In the genomic region with DNA sequence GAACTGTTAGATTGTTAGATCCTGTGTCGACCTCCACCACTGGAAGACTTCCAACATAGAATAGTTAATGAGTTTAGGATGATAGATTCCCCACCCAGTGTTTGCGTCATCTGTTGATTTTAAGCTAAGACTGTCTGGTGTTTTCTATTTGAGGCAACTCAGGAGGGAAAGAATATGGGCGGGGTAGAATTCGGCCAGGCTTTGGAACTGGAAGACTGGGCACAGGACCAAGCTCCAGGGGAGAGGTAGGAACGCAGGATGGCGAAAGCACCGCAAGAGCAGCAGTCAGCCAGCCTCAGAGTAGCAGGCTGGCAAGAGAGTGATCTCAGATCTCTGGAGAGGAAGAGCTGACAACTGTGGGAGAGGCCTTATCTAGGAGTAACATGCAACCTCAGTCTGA, we compare ENCODE assay signal across 16 mouse cellular contexts.
DNase-seq lines count a peak whose midpoint lies in the region; ATAC-seq and TF ChIP-seq lines count a peak whose summit lies in the region.
"Had no signal": no experiment of that assay in that cellular context is flagged by ENCODE, and none has a peak within 500 bp of the region (broad histone marks: within the 10 kb centered on the region; RNA-seq: fewer than 3 reads in every experiment).

No protein-coding gene starts in this region.

- H3K4me3 ChIP-seq in hindbrain, embryonic 16.5 days (ENCODE audit: low read length) = no peak overlapping the region
- H3K4me3 ChIP-seq in hindbrain, embryonic 11.5 days (ENCODE audit: low read depth, low read length) = no peak overlapping the region
- no peak overlapping the region for H3K4me3 ChIP-seq in heart, embryonic 10.5 days
- H3K4me3 ChIP-seq: heart, embryonic 12.5 days; hindbrain, embryonic 15.5 days; kidney, embryonic 15.5 days; lung, embryonic 15.5 days had no signal

- H3K9ac ChIP-seq in hindbrain, embryonic 16.5 days (ENCODE audit: low read depth, low read length) = no peak overlapping the region
- no peak overlapping the region for H3K9ac ChIP-seq in hindbrain, embryonic 11.5 days (ENCODE audit: low read depth, low read length)
- H3K9ac ChIP-seq: heart, embryonic 12.5 days; hindbrain, embryonic 15.5 days; kidney, embryonic 15.5 days; liver, embryonic 14.5 days; lung, embryonic 15.5 days had no signal

- POLR2A ChIA-PET in Patski (lab: Charles Lee) = no interaction called here

- 67% methylated on average over 7 of the region's 7 CpGs for WGBS in hindbrain, embryonic 16.5 days
- WGBS in hindbrain, embryonic 11.5 days = 88% methylated on average over 7 of the region's 7 CpGs
- WGBS in heart, embryonic 10.5 days = 90% methylated on average over 7 of the region's 7 CpGs

- H3K9me3 ChIP-seq in hindbrain, embryonic 16.5 days (ENCODE audit: control insufficient read depth, low read length) = no peaks in the 10 kb centered on the region
- no peaks in the 10 kb centered on the region for H3K9me3 ChIP-seq in hindbrain, embryonic 11.5 days (ENCODE audit: control insufficient read depth, low read length)
- no peaks in the 10 kb centered on the region for H3K9me3 ChIP-seq in heart, embryonic 10.5 days
- H3K9me3 ChIP-seq: heart, embryonic 12.5 days; hindbrain, embryonic 15.5 days; kidney, embryonic 15.5 days; lung, embryonic 15.5 days had no signal

- no peak for TF ChIP-seq CTCF in Patski (IDR thresholded peaks at IDR 0.05)

- peak; percentile 51 to 69 for DNase-seq in cerebellum, postnatal 25 days
- DNase-seq in cerebellum, adult 9-11 months = no peak
- DNase-seq in hindbrain, embryonic 11.5 days (ENCODE audit: low spot score) = no peak
- DNase-seq in 3T3-L1 (ENCODE audit: low read depth, low spot score) (peak; percentile 25), Patski (ENCODE audit: low read depth, low spot score) (peak; percentile 69)
- DNase-seq in heart, embryonic 10.5 days (ENCODE audit: low spot score) = no peak
- DNase-seq: lung, postnatal 4 days; thymus, postnatal 14 days had no signal

- peak; percentile 40; the same call in 1 of the 2 replicates for ATAC-seq in hindbrain, embryonic 16.5 days
- no peak for ATAC-seq in hindbrain, embryonic 11.5 days (ENCODE audit: low FRiP score)
- peak; percentile 83 for ATAC-seq in Patski
- ATAC-seq: CD4-positive, CD25-positive, alpha-beta regulatory T cell, adult 4 months; intestine, postnatal 0 days had no signal

- CTCF ChIA-PET in Patski (lab: Charles Lee) = interaction anchor here (1.0 kb wide), 1 partner anchor 11 kb away, joined by 3 read pairs; no protein-coding TSS in a partner anchor

- no peak overlapping the region for H3K4me2 ChIP-seq in hindbrain, embryonic 16.5 days (ENCODE audit: low read length)
- H3K4me2 ChIP-seq in hindbrain, embryonic 11.5 days (replicated peaks; ENCODE audit: low read depth, low read length) = no peak overlapping the region
- H3K4me2 ChIP-seq: heart, embryonic 12.5 days; hindbrain, embryonic 15.5 days; kidney, embryonic 15.5 days; lung, embryonic 15.5 days had no signal

- no peaks in the 10 kb centered on the region for H3K4me1 ChIP-seq in hindbrain, embryonic 16.5 days (ENCODE audit: control insufficient read depth, insufficient read depth, low read depth, low read length)
- H3K4me1 ChIP-seq in hindbrain, embryonic 11.5 days (replicated peaks; ENCODE audit: control insufficient read depth, insufficient read depth, low read length) = no peaks in the 10 kb centered on the region
- H3K4me1 ChIP-seq in heart, embryonic 10.5 days = no peaks in the 10 kb centered on the region
- H3K4me1 ChIP-seq: heart, embryonic 12.5 days; hindbrain, embryonic 15.5 days; kidney, embryonic 15.5 days; lung, embryonic 15.5 days had no signal

- H3K27me3 ChIP-seq in hindbrain, embryonic 16.5 days (replicated peaks; ENCODE audit: control insufficient read depth, insufficient read depth, low read length) = no peaks in the 10 kb centered on the region
- no peaks in the 10 kb centered on the region for H3K27me3 ChIP-seq in hindbrain, embryonic 11.5 days (ENCODE audit: control insufficient read depth, insufficient read depth, low read length)
- H3K27me3 ChIP-seq in Patski = no peaks in the 10 kb centered on the region
- H3K27me3 ChIP-seq in heart, embryonic 10.5 days (ENCODE audit: insufficient read depth, poor library complexity, severe bottlenecking) = no peaks in the 10 kb centered on the region
- H3K27me3 ChIP-seq: heart, embryonic 12.5 days; hindbrain, embryonic 15.5 days; kidney, embryonic 15.5 days; lung, embryonic 15.5 days had no signal

- in situ Hi-C loops in Patski (cut with MboI; ENCODE audit: low pct_unique_long_range_greater_than_20kb) = no loop called here

- H3K36me3 ChIP-seq in hindbrain, embryonic 16.5 days (ENCODE audit: control insufficient read depth, insufficient read depth, low read length) = no peaks in the 10 kb centered on the region
- H3K36me3 ChIP-seq in hindbrain, embryonic 11.5 days (ENCODE audit: control insufficient read depth, insufficient read depth, low read length) = no peaks in the 10 kb centered on the region
- H3K36me3 ChIP-seq in heart, embryonic 10.5 days = no peaks in the 10 kb centered on the region
- H3K36me3 ChIP-seq: heart, embryonic 12.5 days; hindbrain, embryonic 15.5 days; kidney, embryonic 15.5 days; lung, embryonic 15.5 days had no signal

- no peak overlapping the region for H3K27ac ChIP-seq in hindbrain, embryonic 16.5 days (ENCODE audit: low read depth, low read length)
- H3K27ac ChIP-seq in hindbrain, embryonic 11.5 days (ENCODE audit: low read depth, low read length) = no peak overlapping the region
- H3K27ac ChIP-seq in heart, embryonic 10.5 days = no peak overlapping the region
- H3K27ac ChIP-seq: hindbrain, embryonic 15.5 days; kidney, embryonic 15.5 days; liver, embryonic 14.5 days; lung, embryonic 15.5 days had no signal

Comparison
In these comparisons a context has a peak if more than half of its experiments do, and no peak if none do; other contexts are left out.
1. DNase-seq: peak in cerebellum, postnatal 25 days (2 of 2), 3T3-L1 (single experiment) and Patski (single experiment); none in cerebellum, adult 9-11 months (single experiment), hindbrain, embryonic 11.5 days (single experiment) and heart, embryonic 10.5 days (single experiment).